Mouse (Mus musculus) embryo, embryonic 11 days (tissue): ENCODE measurements around the gene Pros1.

Source experiments
- DNase-seq: peaks from one replicate; pipeline ENCODE4 v3.0.0-alpha.2; 2015

The Pros1 gene

DNA sequence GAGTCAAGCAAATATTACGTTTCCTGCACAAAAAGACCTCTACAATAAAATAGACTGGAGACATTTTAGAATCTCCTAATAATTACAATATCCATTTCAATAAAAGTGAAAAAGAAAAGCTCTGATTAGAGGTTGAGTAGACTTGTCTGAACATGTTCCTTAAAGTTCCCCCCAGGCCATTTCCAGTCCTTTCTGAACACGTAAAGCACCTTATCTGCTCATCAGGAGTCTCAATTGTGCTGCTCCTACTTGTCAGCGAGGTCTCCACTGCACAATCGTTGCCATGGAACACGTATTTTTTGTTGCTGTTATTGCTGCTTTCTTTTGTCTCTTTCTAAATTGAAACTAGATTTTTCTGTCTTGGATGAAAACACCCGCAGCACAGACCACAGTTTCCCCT, 7.3 kb downstream of the Pros1 start:
- no peak for DNase-seq

DNA sequence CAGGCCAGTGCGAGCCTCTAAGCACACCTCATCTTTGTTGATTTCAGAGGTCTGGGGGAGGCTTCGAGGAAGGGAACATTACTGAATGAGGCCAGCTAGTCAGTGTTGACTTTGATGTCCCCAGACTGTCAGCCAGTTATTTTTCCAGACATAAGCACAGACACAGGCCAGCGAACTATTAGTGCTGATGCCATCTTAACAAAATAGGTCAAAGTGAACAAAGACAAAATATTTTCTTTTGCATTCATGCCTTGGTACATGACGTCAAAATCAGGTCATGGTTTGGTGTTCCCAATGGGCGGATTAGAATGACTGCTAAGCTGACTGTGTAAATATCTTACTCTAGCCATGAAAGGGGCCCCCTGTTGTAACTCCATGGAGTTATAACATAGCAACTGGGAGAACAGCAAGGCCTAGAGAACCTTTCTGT, 18.6 kb downstream of the Pros1 start:
- peak; percentile 13 for DNase-seq

- peak; percentile 16 for DNase-seq
Measured at GRCm38 (mm10) chr16:62873180-62873579, 19.1 kb downstream of the Pros1 start.

DNA sequence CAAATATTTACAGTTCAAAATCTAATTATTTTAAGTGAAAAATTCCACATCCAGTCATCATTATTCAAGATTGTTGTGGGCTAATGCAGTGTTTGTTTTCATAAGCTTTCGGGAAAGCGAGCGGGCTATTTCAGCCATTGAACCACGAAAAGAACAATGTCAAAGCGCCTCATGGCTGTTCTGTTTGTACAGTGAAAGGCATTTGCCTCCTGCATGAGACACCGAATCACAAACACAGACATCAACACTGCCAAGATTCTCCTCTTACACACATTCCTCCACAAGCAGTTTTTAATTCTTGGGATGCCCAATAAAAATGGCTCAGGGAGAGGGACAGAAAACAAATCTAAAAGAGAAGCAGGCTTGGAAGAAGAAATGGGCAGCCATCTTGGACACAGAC, 20.0 kb downstream of the Pros1 start:
- no peak for DNase-seq

DNA sequence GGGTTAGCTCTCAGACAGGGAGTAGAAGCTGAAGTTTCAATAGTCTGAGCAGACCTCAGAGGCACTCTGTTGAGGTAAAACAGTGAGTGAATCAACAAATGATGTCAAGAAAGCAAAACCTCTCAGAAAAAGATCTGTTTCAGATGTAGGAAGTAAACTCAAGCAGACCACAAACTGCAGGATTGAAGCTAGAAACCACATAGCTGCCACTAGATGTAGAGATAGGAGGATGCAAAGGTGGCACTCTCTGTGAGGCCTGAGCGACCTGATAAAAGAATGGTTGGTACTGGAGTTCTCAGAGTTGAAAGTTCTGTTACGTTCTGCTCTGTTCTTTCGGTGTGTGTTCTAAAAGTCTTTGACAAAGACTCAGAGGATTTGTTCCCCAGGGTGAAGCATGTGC, 41.7 kb downstream of the Pros1 start:
- no peak for DNase-seq

- no peak for DNase-seq
Measured at GRCm38 (mm10) chr16:62911364-62911763, 57.3 kb downstream of the Pros1 start.

DNA sequence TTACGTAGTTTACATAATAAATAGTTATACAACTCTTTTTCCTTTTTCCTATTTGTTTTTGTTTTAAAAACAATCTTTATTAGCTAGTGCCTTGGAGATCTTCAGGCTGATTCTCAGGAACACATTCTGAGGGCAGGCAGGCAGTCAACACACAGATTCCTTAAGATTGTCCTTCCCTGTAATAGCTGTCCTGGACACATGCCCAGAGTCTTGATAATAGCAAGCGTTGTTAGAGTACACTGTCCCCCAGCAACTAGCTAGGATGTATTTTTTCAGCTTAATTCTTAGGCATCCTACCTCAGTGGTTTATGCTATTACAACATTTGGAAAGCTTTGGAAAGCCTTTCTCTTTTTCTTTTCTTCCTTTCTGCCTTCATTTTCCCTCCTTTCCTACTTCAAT, 58.1 kb downstream of the Pros1 start:
- DNase-seq, result no peak

DNA sequence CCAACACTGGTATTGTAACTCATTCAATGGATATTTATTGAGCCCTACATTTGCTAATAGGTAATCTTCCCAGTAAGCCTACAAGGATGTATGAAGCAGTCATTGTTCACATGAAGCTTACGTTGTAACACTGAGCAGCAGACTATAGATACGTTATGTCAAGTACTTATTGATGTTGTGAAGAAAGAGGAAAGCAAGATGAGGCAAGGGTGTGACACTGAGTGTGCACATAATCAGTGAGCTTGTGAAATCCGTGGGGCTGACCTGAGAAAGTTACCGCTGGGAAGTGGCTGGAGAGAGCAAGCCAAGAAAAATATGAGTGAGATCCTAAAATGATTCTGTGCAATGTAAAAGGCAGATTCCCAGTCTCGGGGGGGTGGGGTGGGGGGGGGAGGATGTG, 61.4 kb downstream of the Pros1 start:
- DNase-seq, result no peak

DNA sequence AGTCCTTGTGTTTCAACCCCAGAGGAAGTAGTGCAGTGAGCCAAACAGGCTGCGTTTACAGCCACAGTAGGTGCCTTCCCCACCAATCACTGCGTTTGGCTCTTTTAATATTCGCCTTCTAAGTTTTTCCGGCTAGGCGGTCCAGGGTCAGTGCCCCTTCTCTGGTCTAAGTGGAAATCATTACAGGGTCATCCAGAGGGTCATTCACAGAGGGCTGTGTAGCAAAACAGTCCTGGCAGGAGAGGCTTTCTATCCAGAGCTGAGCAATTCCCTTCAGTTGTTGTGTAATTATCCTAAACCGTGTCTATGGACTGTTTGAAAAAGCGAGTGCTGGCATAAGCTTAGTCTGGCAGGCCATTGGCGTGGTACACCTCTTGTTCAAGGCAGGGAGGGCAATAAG, 68.1 kb downstream of the Pros1 start:
- DNase-seq, result peak; percentile 48

- no peak for DNase-seq
Measured at GRCm38 (mm10) chr16:62931341-62931740, 77.2 kb downstream of the Pros1 start.

DNA sequence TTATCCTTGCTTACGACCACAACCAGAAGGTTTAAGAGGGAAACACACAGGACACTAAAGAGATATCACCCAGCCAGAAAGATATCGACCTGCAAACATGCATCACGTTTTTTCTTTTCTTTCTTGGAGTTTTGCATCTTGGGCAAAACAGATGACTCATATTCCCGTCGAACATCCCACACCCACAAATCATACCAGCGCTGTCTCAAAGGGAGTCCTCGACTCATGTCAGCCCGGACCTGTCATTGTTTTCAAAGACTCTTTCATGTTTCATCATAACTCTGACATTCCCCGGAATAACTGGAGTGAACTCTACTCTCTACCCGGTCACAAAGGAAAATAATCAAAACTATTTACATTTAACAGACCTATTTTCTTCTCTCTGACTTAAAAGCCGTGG, 82.2 kb downstream of the Pros1 start:
- no peak for DNase-seq

GRCm38 (mm10) chr16:62940388-62941003, 86.4 kb downstream of the Pros1 start:
- DNase-seq, result peak; percentile 92

DNA sequence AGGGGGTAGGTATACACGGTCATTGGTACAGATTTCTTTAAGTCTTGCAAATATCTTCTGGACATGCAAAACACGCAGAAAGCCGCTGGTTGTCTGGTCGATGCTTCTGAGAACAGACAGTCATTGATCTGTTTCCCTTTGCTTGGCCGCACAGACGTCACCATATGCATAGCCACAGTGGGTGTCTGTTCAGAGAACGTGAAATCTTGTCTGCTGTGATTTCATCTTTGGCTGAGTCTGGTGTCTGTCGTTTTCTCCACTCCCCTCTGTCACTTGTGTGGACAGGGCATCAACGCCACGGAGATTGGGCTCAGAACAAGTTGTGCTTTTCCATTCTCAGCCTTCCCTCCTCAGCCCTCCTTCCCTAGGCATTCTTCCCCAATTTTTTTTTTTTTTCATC, 87.7 kb downstream of the Pros1 start:
- DNase-seq, result no peak

DNA sequence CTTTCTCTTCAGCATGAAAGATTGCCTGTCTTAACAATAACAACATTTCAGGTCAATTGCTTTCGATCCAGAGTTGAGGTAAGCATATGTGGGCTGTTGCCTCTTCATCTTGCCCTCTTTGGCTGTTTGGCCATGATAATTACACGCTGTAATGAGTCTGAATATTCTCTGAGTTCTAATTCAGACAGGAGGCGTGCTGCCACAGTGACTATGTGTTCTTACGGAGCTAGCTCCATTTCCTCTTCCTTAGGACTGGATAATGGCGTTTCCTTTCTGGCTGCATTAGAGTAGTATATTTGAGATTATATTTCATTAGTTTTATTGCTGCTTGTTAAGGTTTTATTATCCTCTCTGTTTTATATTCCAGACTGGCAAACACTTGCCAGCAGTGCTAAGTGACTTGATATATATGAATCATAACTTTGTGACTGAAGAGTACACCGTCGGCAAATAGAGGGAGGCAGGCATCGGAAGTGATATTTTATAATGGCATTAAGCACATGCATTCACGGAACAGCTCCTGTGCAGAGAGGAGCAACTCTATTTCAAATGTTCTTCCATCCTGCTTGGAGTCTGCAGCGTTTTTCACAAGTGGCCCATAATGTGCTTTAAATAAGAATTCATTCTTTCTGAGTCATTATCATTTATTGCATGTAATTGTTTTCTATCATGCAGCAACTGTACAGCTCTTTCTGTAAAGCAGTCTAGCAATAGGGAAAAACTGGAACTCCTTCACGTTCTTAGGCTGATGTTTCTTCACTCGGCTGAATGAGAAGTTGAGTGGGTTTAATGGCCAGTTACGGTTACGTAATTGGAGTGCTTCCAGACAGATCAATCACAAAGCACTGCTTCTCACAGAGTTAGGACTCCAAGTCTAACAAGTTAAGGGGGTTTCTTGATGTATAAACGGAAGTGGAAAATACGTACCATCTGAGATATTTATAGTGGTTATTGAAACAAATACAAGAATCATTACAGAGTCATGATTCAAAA, 88.6 kb downstream of the Pros1 start:
- DNase-seq, result no peak

- DNase-seq, result no peak
Measured at GRCm38 (mm10) chr16:62958485-62958884, 104.4 kb downstream of the Pros1 start.

- no peak for DNase-seq
Measured at GRCm38 (mm10) chr16:62964361-62964763, 110.3 kb downstream of the Pros1 start.

GRCm38 (mm10) chr16:62971673-62972332, 117.7 kb downstream of the Pros1 start:
- DNase-seq, result no peak

DNA sequence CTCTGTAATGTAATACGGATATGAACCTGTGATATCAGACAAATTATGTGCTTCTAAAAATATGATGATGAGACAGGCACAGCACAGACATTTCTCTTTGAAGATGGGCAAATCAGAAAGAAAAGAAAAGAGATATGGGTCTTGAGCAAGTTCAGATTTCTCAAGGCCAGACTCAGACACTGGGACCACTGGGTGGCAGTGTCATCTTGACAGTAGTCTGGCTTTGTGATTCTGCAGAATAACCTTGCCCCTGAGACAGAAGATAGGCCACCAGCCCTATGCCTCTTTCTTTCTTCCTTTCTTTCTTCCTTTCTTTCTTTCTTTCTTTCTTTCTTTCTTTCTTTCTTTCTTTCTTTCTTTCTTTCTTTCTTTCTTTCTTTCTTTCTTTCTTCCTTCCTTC, 120.8 kb downstream of the Pros1 start:
- DNase-seq, result peak; percentile 66
